Mouse (Mus musculus) heart, embryonic 16.5 days (tissue): ENCODE measurements at regions not wholly inside any gene's neighbourhood (a gene's known extent, or its start where the extent isn't known, plus 50 kb on each side); places are given as distances from the start of the nearest gene placed in this dataset.

Experiments
- ATAC-seq: fragments of 200-750 bp; cut with Nextera tagmentation; replicated peaks from 2 replicates; pipeline ENCODE4 v1.8.0; 2017; ENCODE audit warnings: moderate number of reproducible peaks; ENCODE audit not compliant: insufficient read depth, low FRiP score; ENCODE audit errors: extremely low read depth
- H3K27ac ChIP-seq: fragments of 300-500 bp; sonication (generic); 2 replicates; pipeline ENCODE4 v1.5.1; 2014; ENCODE audit warnings: mild to moderate bottlenecking, low read length, control low read depth, moderate library complexity
- H3K27me3 ChIP-seq: fragments of 300-500 bp; sonication (generic); 2 replicates; pipeline ENCODE4 v1.6.1; 2014; ENCODE audit warnings: low read length, mixed read lengths; ENCODE audit not compliant: control insufficient read depth, insufficient read depth
- H3K36me3 ChIP-seq: fragments of 300-500 bp; sonication (generic); 2 replicates; pipeline ENCODE4 v1.6.1; 2014; ENCODE audit not compliant: control insufficient read depth, insufficient read depth
- H3K4me1 ChIP-seq: fragments of 300-500 bp; sonication (generic); 2 replicates; pipeline ENCODE4 v1.6.1; 2014; ENCODE audit warnings: low read length, mixed read lengths; ENCODE audit not compliant: control insufficient read depth, insufficient read depth
- H3K4me2 ChIP-seq: fragments of 300-500 bp; sonication (generic); 2 replicates; pipeline ENCODE4 v1.6.1; 2014; ENCODE audit warnings: low read depth, mild to moderate bottlenecking, control low read depth, low read length
- H3K4me3 ChIP-seq: fragments of 300-500 bp; sonication (generic); 2 replicates; pipeline ENCODE4 v1.5.1; 2014; ENCODE audit warnings: mild to moderate bottlenecking, control low read depth, low read length
- H3K9ac ChIP-seq: fragments of 300-500 bp; sonication (generic); 2 replicates; pipeline ENCODE4 v1.6.1; 2014; ENCODE audit warnings: low read length, control low read depth
- H3K9me3 ChIP-seq: fragments of 300-500 bp; sonication (generic); replicated peaks from 2 replicates; pipeline ENCODE4 v1.6.1; 2016; ENCODE audit warnings: low read length; ENCODE audit not compliant: control insufficient read depth
- WGBS: fragments of 180-500 bp; shearing (Covaris S2); extraction: QIAGEN DNeasy Blood & Tissue Kit; methylation state at CpG from one replicate; pipeline ENCODE4 v1.1.7; 2014; 5-methylcytosine and 5-hydroxymethylcytosine counted together

DNA sequence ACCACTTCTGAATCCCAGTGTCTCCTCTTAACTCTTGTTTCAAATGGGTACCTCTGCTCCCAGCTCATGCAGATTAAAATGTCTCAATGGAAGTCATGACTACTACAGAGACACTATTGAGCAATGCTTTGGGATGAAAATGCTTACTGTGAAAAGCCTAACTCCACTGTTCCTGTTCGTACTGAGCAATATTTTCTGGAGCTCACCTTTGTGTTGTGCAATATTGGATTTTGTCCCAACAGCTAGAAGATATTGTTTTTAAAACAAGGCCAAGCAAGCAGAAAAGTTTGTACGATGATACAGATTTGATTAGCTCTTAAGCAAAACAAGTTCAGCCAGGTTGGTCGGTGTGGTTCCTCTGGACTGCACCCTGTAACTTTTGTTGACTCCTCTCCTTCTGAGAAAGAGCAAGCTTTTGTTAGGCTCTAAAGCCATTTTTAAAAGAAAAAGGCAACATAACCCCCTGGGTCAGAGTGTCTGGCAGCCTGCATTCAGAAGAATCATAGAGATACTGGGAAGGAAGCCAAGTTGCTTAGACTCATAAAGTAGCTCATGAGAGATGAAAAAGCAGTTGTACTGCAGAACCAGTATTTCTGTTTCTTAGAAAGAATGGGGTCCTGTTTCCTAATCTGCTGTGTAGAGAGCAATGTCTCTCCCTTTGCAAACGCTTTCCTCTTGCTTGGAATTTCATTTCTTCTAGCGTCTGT, 302.4 kb upstream of the Dach1 start:
- H3K27ac ChIP-seq: no peak overlapping the region

DNA sequence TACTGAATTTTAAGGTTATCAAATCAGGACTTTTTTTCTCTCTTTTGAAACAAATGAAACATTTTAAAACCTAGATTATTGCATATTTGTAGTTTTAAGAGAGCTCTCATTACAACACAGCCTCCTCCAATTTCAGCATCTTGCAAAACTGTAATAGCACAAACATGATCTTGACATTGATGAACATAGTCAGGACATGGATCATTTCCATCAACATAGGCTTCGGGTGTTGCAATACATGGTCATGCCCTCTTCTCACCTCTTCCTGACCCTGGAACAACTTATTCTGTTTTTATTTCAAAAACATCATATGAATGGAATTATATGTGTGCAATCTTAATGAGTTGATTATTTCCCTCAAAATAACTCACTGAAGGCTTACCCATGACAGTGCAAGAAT, 284.9 kb upstream of the Dach1 start:
- Histone ChIP-seq H3K27me3 (no peaks in the 10 kb centered on the region), H3K4me1 (no peaks in the 10 kb centered on the region), H3K36me3 (no peaks in the 10 kb centered on the region), H3K9ac (no peak overlapping the region), H3K4me2 (no peak overlapping the region), H3K27ac (no peak overlapping the region), H3K4me3 (no peak overlapping the region), H3K9me3 (no peaks in the 10 kb centered on the region)
- 72% methylated on average over 1 of the region's 1 CpGs for WGBS
- ATAC-seq: no peak

More for the DNA sequence above, 302.4 kb upstream of the Dach1 start:
- Histone ChIP-seq H3K4me3 (no peak overlapping the region), H3K36me3 (no peaks in the 10 kb centered on the region), H3K27me3 (no peaks in the 10 kb centered on the region), H3K9me3 (no peaks in the 10 kb centered on the region), H3K4me1 (no peaks in the 10 kb centered on the region; the same call in 1 of the 2 replicates), H3K9ac (no peak overlapping the region), H3K4me2 (no peak overlapping the region)
- 54% methylated on average over 5 of the region's 5 CpGs for WGBS
- no peak for ATAC-seq

DNA sequence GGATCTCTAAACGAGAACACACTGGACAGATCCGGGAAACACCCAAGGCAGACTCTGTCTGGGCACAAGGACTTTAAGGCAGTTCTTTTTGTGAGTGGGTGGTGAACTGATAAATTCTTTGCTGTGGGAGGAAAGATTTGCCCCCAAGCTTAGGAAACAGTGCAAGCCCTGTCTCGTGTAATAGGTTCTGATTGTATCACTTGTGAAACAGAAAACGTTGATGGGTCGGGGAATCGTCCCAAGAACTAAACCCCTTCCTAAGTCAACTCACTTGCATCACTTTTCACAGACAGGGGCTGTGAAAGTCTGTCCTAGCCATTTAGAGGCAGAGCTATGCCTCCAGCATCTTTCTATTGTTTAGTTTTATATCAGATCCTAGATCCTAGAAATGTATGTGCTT, 282.6 kb upstream of the Dach1 start:
- Histone ChIP-seq H3K9me3 (no peaks in the 10 kb centered on the region), H3K27ac (no peak overlapping the region), H3K27me3 (no peaks in the 10 kb centered on the region), H3K4me2 (no peak overlapping the region), H3K4me3 (no peak overlapping the region), H3K4me1 (no peaks in the 10 kb centered on the region), H3K36me3 (no peaks in the 10 kb centered on the region), H3K9ac (no peak overlapping the region)
- no peak for ATAC-seq
- 71% methylated on average over 6 of the region's 6 CpGs for WGBS

DNA sequence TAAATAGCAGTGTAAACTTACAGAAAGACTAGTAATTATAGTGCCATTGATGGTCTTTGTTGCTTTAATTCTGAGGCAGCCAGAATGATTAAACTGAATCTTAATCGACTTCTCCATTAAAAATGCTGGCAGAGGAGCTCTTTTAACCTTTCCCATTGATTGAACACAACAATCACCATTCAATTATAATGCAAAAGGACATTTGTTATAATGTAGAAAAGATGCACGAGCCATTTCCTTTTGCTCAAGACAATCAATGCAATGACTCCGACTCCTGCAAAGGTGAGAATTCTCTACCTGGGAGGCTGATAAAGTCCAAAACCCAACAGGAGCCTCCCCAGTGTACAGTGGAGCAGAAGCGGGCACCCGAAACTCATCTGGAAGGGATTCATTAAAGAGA, 280.0 kb upstream of the Dach1 start:
- Histone ChIP-seq H3K9me3 (no peaks in the 10 kb centered on the region), H3K27me3 (no peaks in the 10 kb centered on the region), H3K27ac (no peak overlapping the region), H3K9ac (no peak overlapping the region), H3K36me3 (no peaks in the 10 kb centered on the region), H3K4me3 (no peak overlapping the region), H3K4me2 (no peak overlapping the region), H3K4me1 (no peaks in the 10 kb centered on the region)
- WGBS: 84% methylated on average over 5 of the region's 5 CpGs
- no peak for ATAC-seq

DNA sequence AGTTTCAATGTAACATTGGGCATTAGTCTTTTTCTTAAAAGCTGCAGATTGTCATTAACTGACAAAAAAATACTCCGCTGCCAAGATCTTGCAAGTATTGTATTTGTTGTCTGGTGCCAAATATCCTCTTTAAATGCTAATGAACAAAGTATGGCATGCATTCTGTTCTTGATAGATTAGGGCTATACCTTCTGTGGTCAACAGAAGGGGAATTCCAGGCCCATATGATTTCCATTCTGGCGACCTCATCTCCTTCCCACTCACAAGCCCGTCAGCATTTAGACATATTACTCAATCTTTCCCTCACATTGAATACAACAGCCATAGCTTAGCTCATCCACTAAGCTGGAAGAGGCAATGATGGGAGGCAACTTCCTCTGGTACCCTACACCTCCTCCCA, 272.8 kb upstream of the Dach1 start:
- no peaks in the 10 kb centered on the region for H3K36me3 ChIP-seq
- WGBS: 69% methylated on average over 3 of the region's 3 CpGs
- H3K9ac ChIP-seq: no peak overlapping the region
- no peak overlapping the region for H3K4me2 ChIP-seq
- no peaks in the 10 kb centered on the region for H3K27me3 ChIP-seq
- no peaks in the 10 kb centered on the region for H3K9me3 ChIP-seq
- H3K4me3 ChIP-seq: no peak overlapping the region
- no peaks in the 10 kb centered on the region for H3K4me1 ChIP-seq
- H3K27ac ChIP-seq: no peak overlapping the region
- ATAC-seq: no peak

DNA sequence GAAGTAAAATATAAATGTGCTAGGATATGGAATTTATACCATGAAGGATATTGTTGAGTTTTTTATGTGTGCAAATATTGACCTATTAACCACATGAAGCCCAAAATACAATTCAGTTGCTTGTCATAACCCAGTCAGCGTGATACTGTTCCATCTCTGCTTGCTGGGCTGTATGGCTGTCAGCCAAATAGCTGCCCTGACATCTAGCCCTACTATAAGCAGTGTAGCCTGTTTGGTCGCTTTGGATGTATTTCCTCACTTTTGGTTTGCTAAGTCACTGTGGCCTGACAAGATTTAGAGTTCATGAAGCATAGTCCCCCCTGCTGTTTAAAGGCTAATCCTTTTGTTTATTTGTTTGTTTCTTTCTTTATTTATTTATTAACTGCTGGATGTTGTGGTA, 272.4 kb upstream of the Dach1 start:
- H3K4me2 ChIP-seq: no peak overlapping the region
- H3K4me3 ChIP-seq: no peak overlapping the region
- H3K4me1 ChIP-seq: no peaks in the 10 kb centered on the region
- H3K27ac ChIP-seq: no peak overlapping the region
- H3K9ac ChIP-seq: no peak overlapping the region
- ATAC-seq: no peak
- no peaks in the 10 kb centered on the region for H3K27me3 ChIP-seq
- H3K9me3 ChIP-seq: no peaks in the 10 kb centered on the region
- 55% methylated on average over 2 of the region's 2 CpGs for WGBS
- H3K36me3 ChIP-seq: no peaks in the 10 kb centered on the region

DNA sequence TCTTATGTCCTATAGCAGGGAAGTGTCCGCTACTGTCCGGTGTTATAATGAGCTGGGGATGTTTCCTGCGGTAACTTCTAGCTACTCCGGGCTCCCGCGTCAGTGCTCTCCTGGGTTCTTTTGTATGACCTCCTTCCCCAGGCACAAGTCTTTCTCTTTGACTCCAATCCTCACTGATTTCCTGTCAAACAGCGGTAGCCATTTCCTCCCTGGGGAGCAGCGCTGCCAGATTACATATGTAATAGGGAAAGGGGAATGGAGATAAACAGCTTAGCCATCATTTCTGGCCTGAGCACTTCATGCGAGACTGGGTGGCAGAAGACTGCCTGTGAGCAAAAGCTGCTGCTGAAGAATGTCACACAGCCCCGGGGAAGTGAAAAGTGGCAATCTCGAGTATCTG, 262.4 kb upstream of the Dach1 start:
- 29% methylated on average over 11 of the region's 11 CpGs for WGBS
- Histone ChIP-seq H3K9me3 (no peaks in the 10 kb centered on the region), H3K36me3 (no peaks in the 10 kb centered on the region), H3K4me3 (peak overlapping the region; percentile 19; the same call in 1 of the 2 replicates), H3K9ac (no peak overlapping the region), H3K27me3 (no peaks in the 10 kb centered on the region), H3K27ac (no peak overlapping the region), H3K4me2 (peak overlapping the region; percentile 52), H3K4me1 (0 out of 2 replicates have a peak, but pooled peaks cover 2% of the 10 kb centered on the region)
- 0 out of 2 replicates have a peak, but pooled peaks have one; percentile 52 for ATAC-seq

DNA sequence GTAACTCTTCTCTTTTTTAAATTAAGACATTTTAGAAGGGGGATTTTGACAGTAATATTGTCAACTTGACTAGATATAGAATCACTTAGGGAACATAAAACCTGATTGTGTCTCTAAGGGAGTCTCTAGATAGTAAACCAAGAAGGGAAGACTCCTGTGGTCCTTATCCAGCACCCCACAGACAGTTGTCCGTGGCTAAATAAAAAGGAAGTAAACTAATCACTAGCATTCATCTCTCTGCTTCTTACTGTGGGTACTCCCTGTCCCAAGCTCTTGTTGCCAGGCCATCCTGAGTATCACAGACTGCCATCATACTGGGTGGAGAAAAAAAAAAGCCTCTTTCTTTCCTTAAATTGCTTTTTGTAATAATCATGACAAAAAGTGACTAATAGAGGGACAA, 248.2 kb upstream of the Dach1 start:
- H3K9ac ChIP-seq: no peak overlapping the region
- H3K36me3 ChIP-seq: no peaks in the 10 kb centered on the region
- no peaks in the 10 kb centered on the region for H3K9me3 ChIP-seq
- no peaks in the 10 kb centered on the region for H3K4me1 ChIP-seq
- 53% methylated on average over 1 of the region's 1 CpGs for WGBS
- no peaks in the 10 kb centered on the region for H3K27me3 ChIP-seq
- H3K27ac ChIP-seq: no peak overlapping the region
- ATAC-seq: no peak
- no peak overlapping the region for H3K4me3 ChIP-seq
- H3K4me2 ChIP-seq: no peak overlapping the region

DNA sequence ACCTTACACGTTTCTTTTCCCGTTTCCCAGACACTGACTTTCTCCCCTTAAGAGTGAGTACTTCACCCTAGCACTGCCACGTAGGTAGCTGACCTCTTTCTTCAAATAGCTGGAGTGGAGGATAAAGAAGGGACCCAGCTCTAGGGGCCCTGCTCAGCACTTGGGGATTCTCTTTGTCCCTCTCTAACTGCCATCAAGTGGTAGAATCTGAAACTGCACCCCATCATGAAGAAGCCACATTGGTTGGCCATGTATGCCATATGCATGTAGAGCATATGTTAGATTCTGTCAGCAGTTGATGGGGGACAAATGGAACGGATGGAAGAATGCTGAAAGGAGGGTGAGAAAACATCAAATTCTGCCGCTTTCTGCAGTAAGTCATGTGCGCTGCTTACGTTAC, 244.6 kb upstream of the Dach1 start:
- Histone ChIP-seq H3K36me3 (no peaks in the 10 kb centered on the region), H3K9ac (no peak overlapping the region), H3K4me1 (no peaks in the 10 kb centered on the region), H3K9me3 (no peaks in the 10 kb centered on the region), H3K27me3 (no peaks in the 10 kb centered on the region), H3K4me3 (no peak overlapping the region), H3K4me2 (no peak overlapping the region), H3K27ac (no peak overlapping the region)
- ATAC-seq: no peak
- 59% methylated on average over 7 of the region's 7 CpGs for WGBS
